Mouse (Mus musculus): Measurements from ENCODE around the gene Micu1.
"Not testable (repeated sequence)": the region's sequence is repeated elsewhere in the genome, so short reads cannot be mapped to it uniquely, and the experiment has no call there.

Gene Micu1

DNA sequence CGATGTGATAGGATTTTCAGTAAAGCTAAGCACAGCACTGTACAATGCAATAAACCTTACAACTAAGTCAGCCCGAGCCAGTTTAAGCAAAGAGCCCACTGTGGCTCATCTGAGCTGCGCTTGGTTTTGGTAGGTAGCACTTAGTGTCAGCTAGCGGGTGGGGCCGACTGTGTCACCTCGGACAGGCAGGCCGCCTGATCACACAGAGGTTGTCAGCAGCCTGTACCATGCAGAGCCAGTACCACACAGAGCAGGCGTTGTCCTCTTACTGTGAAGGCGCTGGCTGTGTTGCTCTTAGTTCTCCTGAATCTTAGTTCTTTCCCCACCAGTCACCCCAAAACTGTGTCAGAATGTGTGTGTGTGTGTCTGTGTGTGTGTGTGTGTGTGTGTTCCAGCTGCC, 146.7 kb downstream of the Micu1 start:
- no peak for DNase-seq (ENCODE audit: low spot score)

DNA sequence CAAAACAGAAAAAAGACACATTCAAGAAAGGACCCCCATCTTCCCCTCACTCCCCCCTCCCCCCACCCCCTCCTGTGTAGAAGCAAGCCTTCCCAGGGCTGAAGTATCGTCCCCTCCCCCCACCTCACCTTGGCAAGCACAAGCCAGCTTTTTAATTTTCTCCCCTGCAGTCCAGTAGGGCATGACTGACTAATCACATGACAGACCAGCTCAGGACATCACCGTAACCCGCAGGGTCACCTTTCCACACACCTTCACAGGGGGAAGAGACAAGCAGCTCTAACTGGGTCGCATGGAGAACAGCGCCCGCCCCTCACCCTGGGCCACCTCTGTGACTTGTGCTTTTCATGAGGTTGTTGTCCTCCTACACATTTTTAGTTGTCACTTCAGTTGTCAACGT, 147.1 kb downstream of the Micu1 start:
- DNase-seq (ENCODE audit: low spot score): no peak

DNA sequence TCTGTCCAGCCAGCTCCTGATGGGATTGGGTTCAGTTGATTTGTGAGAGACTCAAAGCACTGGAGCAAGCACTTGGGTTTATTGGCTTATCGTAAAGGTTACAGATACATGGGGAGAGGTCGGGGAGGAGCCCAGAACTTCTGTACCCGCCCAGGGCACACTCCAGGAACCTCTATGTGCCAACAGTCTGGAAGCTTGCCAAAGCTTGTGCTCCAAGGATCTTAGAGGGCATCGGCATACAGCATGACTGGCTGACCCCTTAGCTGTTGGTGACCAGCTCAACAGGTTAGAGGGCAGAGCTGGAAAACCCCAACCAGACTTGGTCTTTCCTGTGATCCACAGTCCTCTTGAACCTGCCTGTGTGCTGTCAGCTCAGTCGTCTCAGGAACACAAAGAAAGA, 154.9 kb downstream of the Micu1 start:
- DNase-seq (ENCODE audit: low spot score): no peak

DNA sequence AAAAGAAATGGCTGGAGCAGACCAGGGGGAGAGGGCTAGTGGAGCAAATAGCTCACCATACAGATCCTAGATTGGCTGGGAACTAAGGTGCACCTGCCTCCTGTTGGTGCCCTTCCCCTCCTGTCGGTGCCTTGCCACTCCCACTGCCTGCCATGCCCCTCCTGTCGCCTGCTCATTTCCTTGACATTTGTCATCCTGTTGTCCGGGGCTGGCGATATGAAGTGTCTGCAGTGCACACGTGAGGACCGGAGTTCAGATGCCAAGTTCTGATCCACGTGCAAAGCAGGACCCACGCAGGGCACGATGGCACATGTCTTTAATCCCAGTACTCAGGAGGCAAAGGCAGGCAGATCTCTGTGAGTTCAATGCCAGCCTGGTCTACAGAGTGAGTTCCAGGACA, 158.4 kb downstream of the Micu1 start:
- DNase-seq (ENCODE audit: low spot score): no peak

DNA sequence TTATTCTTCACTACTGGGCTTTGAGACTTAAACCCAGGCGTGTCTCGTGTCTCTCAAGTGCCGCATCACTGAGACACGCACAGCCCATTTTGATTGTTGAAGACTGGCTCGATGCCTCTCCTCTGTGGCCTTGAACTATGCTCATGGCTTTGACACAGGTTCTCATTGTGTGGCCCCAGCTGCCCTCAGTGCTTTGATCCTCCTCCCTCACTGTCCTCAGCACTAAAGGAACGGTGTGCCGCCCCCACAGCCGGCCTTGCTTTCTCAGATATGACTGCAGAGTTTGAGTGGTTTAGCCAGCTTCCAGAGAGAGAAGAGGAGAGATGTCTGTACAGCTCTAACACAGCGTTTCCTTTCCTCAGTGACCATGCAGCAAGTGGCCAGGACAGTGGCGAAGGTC, 158.9 kb downstream of the Micu1 start:
- DNase-seq (ENCODE audit: low spot score): no peak

DNA sequence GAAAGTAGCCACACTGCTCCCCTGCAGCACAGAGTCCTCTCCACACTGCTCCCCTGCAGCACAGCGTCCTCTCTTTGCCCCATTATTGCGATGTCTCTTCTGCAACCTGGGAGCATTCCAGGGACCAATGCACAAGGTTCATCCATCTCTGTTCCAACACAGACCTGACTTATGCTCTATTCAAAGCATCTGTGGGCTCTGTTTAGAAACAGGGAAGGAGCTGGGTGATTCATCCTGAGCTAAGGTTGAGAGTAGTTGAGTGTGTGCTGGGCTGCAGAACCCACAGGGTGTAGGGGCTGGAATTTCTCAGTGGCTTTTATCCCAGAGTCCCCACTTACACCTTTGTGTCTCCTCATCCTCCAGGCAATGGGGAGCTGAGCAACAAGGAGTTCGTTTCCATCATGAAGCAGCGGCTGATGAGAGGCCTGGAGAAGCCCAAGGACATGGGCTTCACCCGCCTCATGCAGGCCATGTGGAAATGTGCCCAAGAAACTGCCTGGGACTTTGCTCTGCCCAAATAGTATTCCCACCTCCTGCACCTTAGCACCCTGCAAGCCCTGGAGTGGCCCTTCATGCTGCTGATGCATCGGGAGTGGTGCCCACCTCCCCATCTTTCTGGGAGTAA, 160.7 kb downstream of the Micu1 start:
- DNase-seq (ENCODE audit: low spot score): no peak

DNA sequence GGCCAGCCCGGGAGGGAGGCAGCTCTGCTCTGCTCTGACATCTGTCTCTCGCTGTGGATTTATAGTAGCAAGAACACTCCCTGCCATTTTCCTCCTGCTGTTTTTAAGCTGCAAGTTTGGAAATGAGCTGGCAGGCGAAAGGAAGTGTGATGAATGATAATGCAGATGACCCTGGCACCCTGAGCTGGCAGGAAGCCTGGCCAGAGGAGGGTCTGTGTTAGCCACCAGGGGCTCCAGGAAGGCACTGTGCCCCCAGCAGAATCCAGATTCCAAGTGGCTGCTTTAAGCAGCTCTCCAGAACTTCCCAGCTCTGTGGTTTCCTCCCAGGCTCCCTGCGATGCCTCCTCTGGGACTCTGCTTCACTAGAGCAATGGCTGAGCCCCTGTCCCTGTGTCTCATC, 161.3 kb downstream of the Micu1 start:
- DNase-seq (ENCODE audit: low spot score): no peak

DNA sequence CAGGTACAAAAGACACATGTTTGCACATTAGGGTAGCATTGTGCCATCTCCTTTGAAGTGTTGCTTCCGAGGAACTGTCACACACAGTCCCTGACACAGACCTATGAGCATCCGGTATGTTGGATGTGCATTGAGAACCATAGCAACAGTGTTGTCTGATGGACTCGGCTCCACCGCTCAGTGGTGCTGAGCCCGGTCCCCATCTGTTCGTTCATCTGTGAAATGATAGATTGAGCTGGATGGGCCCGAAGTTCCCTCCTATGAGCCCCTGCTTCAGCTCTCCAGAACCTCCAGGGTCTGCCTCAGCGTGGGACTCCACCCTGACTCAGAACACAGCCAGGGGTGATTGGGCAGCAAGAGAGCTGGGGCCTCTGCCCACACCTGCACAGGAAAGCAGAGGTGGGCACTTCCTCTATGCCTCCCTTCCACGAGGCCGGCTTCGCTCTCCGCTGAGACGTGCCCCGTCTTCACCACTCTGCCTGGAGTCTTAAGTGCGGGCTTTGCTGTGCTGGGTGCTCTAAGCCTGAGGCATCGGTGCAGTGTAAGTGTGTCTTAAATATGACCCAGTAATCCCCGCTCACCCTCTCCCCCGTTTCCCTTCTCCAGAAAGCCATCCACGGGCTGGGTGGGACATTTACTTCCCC, 162.1 kb downstream of the Micu1 start:
- no peak for DNase-seq (ENCODE audit: low spot score)

DNA sequence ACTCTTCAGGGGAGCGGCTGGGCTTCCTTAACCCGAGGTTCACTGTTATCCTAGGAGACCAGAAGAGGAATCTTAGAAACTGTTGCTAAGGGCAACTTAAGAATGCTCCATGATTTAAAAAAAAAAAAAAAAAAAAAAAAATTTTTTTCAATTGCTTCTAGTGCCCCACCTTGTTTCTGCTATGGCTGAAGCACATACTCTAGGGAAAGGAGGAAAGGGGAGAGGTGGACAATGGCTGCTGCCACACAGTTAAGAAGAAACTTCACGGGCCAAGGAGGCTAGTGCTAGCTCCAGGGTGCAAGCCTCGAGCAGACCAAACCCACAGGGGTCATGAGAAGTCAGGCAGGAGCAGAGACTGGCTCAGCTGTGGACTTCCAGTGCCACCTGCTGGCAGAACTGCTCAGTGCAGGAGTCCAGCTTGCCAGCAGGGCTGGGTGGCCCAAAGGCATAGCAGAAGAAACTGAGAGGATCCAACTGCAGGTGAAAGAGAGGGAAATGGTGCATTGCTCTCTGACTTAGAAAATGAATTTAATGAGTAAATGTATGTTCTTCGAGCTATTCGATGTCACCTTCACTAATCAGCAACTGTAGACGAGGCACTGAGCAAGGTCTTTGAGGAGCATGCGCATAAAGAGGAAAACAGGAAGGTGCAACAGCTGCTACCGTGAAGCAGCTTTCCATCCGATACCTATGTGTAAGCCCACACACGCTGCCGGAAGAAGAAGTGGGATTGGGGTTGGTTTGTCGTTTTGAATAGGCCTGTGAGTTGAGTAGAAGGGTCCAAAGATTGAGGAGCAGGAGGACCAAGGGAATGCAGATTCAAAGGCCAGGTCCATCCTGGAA, 162.8 kb downstream of the Micu1 start:
- peak; percentile 59 for DNase-seq (ENCODE audit: low spot score)

DNA sequence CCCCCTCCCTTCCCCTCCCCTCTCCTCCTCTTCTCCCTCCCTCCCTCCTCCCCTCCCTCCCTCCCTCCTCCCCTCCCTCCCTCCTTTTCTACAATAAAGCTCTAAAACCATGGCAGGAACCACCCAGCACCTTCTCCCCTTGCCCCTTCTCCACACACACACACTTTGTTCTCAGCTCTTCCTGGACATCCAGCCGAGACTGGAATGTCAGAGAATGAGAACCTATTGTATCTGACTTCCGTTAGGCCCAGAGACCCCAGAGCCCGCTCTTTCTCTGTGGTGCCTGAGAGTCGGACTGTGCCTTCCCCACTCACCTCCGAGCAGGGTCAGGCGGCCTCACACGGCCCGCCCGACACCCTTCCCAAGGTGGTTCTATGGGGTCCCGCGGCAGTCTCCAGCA, 166.0 kb downstream of the Micu1 start:
- DNase-seq (ENCODE audit: low spot score): no peak

DNA sequence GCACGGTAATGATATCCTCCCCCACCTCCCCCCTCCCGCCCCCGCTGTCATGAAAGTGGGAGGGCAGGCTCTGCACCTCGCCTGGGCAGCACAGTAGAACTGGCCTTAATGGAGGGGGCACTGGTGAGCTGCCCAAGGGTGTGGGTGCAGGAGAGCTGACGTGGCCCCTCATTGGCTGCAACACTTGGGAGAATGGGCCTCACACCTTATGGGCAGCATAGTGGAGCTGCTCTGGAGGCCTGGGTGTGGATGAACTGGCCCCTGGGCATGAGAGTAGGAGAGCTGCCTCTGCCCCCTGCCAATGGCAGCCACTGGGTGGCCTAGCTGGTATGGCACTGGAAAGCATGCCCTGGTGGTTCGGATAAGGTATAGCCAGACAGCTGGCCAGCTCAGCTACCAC, 167.8 kb downstream of the Micu1 start:
- DNase-seq (ENCODE audit: low spot score): no peak

DNA sequence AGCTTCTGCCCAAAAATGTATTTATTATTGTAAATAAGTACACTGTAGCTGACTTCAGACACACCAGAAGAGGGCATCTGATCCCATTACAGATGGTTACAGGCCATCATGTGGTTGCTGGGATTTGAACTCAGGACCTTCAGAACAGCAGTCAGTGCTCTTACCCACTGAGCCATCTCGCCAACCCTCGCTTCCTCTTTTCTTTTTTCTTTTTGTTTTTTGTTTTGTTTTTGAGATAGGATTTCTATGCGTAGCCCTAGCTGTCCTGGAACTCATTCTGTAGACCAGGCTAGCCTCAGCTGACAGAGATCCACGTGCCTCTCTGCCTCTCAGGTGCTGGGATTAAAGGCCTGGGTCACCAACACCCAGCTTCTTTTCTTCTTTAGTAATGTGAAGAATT, 170.4 kb downstream of the Micu1 start:
- DNase-seq (ENCODE audit: low spot score): not testable (repeated sequence)

DNA sequence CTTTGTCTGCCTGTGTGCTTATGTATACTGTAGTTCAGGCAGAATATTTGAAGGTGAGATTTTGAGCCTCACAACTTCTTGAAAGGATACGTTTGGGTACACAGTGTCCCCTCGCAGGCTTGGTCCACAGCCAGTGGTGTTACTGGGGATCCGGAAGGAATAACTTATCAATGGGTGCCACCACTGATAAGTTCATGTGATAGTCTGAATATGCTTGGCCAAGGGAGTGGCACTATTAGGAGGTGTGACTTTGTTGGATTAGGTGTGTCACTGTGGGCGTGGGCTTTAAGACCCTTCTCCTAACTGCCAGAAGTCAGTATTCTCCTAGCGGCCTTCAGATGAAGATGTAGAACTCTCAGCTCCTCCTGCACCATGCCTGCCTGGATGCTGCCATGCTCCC, 170.9 kb downstream of the Micu1 start:
- DNase-seq (ENCODE audit: low spot score): no peak

DNA sequence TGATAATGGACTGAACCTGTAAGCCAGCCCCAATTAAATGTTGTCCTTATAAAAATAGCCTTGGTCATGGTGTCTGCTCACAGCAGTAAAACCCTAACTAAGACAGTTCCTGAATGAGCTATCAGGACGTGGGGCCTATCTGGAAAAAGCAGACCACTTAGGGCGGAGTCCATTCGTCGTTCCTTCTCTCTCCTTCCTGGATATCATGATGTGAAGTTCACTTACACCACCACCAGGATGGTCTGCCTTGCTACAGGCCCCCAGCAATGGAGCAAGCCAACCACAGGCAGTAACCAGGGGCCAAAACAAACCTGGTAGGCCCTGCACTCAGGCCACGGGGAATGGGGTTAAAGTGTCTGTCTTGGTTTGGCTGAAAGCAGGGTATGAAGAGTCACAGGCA, 171.3 kb downstream of the Micu1 start:
- no peak for DNase-seq (ENCODE audit: low spot score)

DNA sequence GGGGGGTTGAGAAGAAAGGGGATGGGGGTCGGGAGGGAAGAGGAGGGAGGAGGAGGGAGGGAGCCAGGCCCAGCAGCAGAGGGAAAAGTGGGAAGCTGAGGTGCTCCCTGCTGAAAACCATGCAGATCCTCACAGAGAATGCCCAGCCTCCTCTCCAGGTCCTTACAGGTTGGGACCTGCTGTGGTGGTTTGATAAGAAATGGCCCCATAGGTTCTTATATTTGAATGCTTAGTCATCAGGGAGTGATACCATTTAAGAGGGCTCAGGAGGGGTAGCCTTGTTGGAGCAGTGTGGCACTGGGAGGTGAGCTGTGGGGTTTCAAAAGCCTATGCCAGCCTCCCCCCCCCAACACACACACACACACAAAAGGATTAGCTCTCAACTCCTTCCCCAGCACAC, 173.1 kb downstream of the Micu1 start:
- DNase-seq (ENCODE audit: low spot score): no peak

DNA sequence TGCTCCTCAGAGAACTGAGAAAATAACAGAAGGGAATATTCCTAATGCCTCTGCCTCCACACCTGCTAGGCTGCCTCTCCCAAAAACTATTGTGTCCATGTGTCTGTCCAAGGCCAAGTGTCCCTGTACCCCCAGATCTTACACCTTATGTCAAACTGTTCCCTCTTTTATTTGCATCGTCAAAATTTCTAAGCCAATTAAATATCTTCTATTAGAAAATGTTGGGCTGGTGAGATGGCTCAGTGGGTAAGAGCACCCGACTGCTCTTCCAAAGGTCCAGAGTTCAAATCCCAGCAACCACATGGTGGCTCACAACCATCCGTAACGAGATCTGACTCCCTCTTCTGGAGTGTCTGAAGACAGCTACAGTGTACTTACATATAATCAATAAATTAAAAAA, 174.4 kb downstream of the Micu1 start:
- DNase-seq (ENCODE audit: low spot score): not testable (repeated sequence)

DNA sequence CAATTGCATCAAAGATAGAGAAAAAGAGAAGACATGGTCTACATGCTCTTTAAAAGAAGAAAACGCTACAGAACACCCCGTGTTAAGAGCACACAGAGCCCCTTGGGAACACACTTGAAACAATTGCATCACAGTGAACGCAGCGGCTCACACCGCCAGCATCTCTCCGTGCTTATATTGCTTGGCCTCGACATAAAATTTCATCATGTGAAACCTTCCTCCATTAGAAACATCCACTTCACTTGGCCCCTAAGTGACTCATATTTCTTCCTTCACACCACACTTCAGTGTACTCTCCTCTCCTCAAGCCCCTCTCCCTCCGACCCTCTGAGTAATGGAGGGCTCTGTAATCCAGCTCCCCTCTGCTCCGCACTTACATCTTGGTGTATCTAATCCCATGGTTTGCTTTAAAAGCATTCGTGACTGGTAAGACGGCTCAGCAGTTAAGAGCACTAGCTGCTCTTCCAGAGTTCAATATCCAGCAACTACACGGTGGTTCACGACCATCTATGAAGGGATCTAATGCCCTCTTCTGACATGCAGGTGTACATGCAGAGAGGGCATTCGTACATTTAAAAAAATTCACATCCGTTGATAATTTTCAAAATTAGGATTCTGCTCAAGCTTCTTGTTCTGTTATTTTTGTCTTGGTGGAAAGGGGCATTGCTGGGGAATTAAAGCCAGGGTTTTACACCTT, 175.3 kb downstream of the Micu1 start:
- DNase-seq (ENCODE audit: low spot score): no peak

DNA sequence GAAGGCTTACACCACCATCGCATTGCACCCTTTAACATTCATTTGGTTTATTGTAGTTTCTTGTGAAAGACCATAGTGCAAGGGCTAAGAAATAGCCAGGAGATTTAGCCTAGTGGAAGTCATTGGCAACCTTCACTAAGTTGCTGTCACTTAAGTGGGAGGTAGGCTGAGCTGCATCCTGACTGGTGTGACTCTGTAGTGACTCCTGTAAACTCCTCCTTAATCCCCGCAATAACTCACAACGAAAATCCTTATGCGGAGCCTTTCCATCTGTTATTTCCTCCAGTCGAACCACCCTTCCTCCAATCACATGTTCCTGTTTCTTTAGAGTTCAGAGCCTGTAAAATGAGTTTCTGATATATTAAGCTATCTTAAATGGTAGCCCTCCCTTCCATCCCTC, 176.5 kb downstream of the Micu1 start:
- no peak for DNase-seq (ENCODE audit: low spot score)

DNA sequence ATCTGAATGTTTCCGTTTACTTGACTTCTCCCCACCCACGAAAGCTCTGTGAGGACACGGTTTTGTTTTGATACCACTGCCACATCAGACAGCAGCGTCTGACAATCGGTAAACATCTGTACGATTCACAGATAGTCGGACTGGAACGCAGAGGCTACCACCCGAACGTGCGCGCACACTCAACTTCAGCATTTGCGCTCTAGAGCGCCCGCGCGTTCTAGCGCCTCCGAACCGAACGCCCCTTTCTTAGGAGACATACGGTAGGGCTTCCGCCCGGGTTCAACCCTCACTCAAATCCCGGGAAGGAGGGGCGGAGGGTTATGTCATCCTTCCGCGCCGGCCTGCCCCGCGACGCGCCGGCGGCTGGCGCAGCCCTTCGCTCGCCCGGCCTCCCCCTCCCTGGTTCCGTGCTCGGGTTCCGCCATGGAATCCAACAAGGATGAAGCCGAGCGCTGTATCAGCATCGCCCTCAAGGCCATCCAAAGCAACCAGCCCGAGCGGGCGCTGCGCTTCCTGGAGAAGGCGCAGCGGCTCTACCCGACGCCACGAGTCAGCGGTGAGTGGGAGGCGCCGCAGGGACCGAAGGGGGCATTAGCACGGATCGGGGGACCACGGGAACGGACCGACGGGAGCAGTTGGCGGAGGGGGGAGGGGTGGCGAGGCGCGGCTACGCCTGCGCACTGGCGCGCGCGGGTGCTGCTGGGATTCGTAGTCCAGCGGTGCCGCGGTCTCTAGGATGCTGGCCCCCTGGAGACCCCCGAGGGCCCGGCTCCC, 177.2 kb downstream of the Micu1 start, which contains the start of gene Dnajb12:
Gene Dnajb12, plus strand, starts transcription at position 302 of the 774 bp plus-strand sequence.
- DNase-seq (ENCODE audit: low spot score): peak; percentile 91

DNA sequence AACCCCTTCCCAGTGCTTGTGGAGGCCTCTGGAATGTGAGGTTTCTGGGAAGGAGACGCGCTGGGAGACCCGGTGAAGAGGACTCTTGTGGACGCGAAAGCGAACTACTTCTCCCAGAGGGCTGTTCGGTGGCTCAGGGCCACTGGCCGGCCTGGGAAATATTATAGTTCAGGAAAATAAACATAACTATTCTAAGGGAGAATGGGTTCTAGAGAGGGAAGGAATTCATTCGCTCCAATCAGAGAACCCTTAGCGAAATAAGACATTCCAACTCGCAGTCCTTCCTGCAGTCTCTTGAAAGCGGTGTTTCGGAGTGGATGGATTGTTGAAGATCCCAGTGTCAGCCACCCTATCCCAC, 177.7 kb downstream of the Micu1 start:
- DNase-seq (ENCODE audit: low spot score): no peak

DNA sequence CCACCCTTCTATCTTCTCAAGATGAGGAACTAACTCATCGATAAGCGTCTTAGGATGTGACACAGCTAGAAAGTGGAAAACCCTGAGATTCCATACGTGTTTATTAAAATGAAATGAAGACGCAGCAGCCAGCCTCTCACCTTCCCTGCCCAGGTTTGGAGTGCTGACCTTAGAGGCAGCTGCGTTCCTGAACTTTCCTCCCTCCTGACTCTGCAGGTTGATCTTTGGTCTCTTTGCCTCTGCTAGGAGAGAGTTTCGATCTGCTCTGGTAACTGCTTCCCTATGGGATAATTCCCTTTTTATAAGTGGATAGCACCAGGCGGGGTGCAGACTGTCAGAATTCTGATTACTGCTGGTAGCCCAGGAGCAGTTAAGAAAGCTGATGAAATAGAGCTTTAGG, 178.6 kb downstream of the Micu1 start:
- DNase-seq (ENCODE audit: low spot score): no peak

Data from ovary, adult 18-20 months (tissue).